Mouse (Mus musculus) C2C12 (cell line): ENCODE measurements around the gene Rpgrip1l.

ENCODE experiments used
- CTCF ChIP-seq: IDR thresholded peaks from one replicate; pipeline ENCODE4 v1.5.1; 2011; ENCODE audit not compliant: control insufficient read depth, insufficient read depth, insufficient read length
- MAX ChIP-seq: IDR thresholded peaks from one replicate; pipeline ENCODE4 v1.6.1; 2011; ENCODE audit warnings: mild to moderate bottlenecking, control low read depth
- MYOG ChIP-seq: IDR thresholded peaks from one replicate; pipeline ENCODE4 v1.6.1; 2011; ENCODE audit not compliant: control insufficient read depth, insufficient read length; ENCODE audit errors: extremely low read depth
- USF1 ChIP-seq: IDR thresholded peaks from one replicate; pipeline ENCODE4 v1.6.1; 2011; ENCODE audit warnings: low read depth, mild to moderate bottlenecking, control low read depth, moderate library complexity

GRCm38 (mm10) chr8:91352598-91352997 lies 39.5 kb upstream of the Rpgrip1l start:
- TF ChIP-seq MAX (no peak), CTCF (no peak), USF1 (no peak), MYOG (no peak)
